Mouse (Mus musculus) MEL (cell line): ENCODE measurements around the gene Myh6. TPM values are rescaled to one million over a fixed set of nuclear protein-coding genes. Genes with fewer than 3 reads are reported as not detected.

Experiments
- DNase-seq: peaks from one replicate; pipeline ENCODE4 v3.0.0; 2011; ENCODE audit warnings: low read depth, low spot score
- H3K27ac ChIP-seq: 2 replicates; pipeline ENCODE4 v1.5.1; 2012; ENCODE audit warnings: low read depth, mild to moderate bottlenecking, control low read depth, low read length, moderate library complexity; ENCODE audit not compliant: control insufficient read depth
- H3K27me3 ChIP-seq, 2 experiments: fragments of 150-350 bp in 1 of 2; sonication (generic) in 1 of 2; 2 replicates each; pipeline ENCODE4 v1.6.1; 2012; ENCODE audit warnings: low read length in 2 of 2, mild to moderate bottlenecking in 2 of 2, improper control_type of control experiment in 1 of 2, moderate library complexity in 1 of 2; ENCODE audit not compliant: insufficient read depth in 2 of 2, control insufficient read depth in 1 of 2
- H3K36me3 ChIP-seq, 2 experiments: 2 replicates each; pipeline ENCODE4 v1.6.1; 2012 to 2014; ENCODE audit warnings: low read length in 2 of 2, improper control_type of control experiment in 1 of 2, inconsistent platforms in 1 of 2, mild to moderate bottlenecking in 1 of 2; ENCODE audit not compliant: insufficient read depth in 2 of 2, control insufficient read depth in 1 of 2
- H3K4me1 ChIP-seq, 2 experiments: fragments of 150-350 bp in 1 of 2; sonication (generic) in 1 of 2; 2 replicates each; pipeline ENCODE4 v1.6.1; 2012; ENCODE audit warnings: low read length in 2 of 2, improper control_type of control experiment in 1 of 2, mild to moderate bottlenecking in 1 of 2; ENCODE audit not compliant: insufficient read depth in 2 of 2, control insufficient read depth in 1 of 2
- H3K4me3 ChIP-seq, 2 experiments: fragments of 150-350 bp in 1 of 2; sonication (generic) in 1 of 2; 2 replicates each; pipeline ENCODE4 v1.5.1; 2012; ENCODE audit warnings: low read depth in 2 of 2, low read length in 2 of 2, mild to moderate bottlenecking in 2 of 2, moderate library complexity in 2 of 2, control low read depth in 1 of 2, improper control_type of control experiment in 1 of 2; ENCODE audit not compliant: control insufficient read depth in 1 of 2, insufficient read depth in 1 of 2
- H3K79me2 ChIP-seq: 2 replicates; pipeline ENCODE4 v1.6.1; 2012; ENCODE audit warnings: mild to moderate bottlenecking, low read length, moderate library complexity; ENCODE audit not compliant: control insufficient read depth, poor library complexity, insufficient read depth
- H3K9ac ChIP-seq: 2 replicates; pipeline ENCODE4 v1.6.1; 2012; ENCODE audit warnings: low read depth, mild to moderate bottlenecking, control low read depth, low read length, moderate library complexity; ENCODE audit not compliant: control insufficient read depth, poor library complexity, severe bottlenecking
- H3K9me3 ChIP-seq: fragments of 150-350 bp; sonication (generic); replicated peaks from 2 replicates; pipeline ENCODE4 v1.6.1; 2012; ENCODE audit warnings: mild to moderate bottlenecking, low read length, improper control_type of control experiment, moderate library complexity; ENCODE audit not compliant: insufficient read depth
- E2F4 ChIP-seq: IDR thresholded peaks from 2 replicates; pipeline ENCODE4 v1.6.1; 2011; ENCODE audit warnings: low read depth, low read length, improper control_type of control experiment, borderline replicate concordance
- GABPA ChIP-seq: IDR thresholded peaks from 2 replicates; pipeline ENCODE4 v1.6.1; 2012; ENCODE audit warnings: low read depth, mild to moderate bottlenecking, inconsistent platforms, low read length, improper control_type of control experiment, moderate library complexity
- HCFC1 ChIP-seq: IDR thresholded peaks from 2 replicates; pipeline ENCODE4 v1.6.1; 2012; ENCODE audit warnings: low read depth, mild to moderate bottlenecking, inconsistent platforms, low read length, improper control_type of control experiment, moderate library complexity
- KAT2A ChIP-seq: conservative IDR thresholded peaks from 2 replicates; pipeline ENCODE4 v1.6.1; 2012; ENCODE audit warnings: low read depth, low read length, improper control_type of control experiment, inconsistent platforms
- MAFK ChIP-seq: IDR thresholded peaks from 2 replicates; pipeline ENCODE4 v1.6.1; 2011; ENCODE audit warnings: low read depth, mild to moderate bottlenecking, low read length, improper control_type of control experiment, borderline replicate concordance
- MAZ ChIP-seq: IDR thresholded peaks from 2 replicates; pipeline ENCODE4 v1.6.1; 2012; ENCODE audit warnings: low read depth, mild to moderate bottlenecking, inconsistent platforms, low read length, improper control_type of control experiment
- MEF2A ChIP-seq: IDR thresholded peaks from 2 replicates; pipeline ENCODE4 v1.6.1; 2014; ENCODE audit warnings: low read depth, mild to moderate bottlenecking, inconsistent platforms, low read length, improper control_type of control experiment; ENCODE audit not compliant: poor library complexity, insufficient replicate concordance, severe bottlenecking; ENCODE audit errors: extremely low read depth
- MYC ChIP-seq: IDR thresholded peaks from 2 replicates; pipeline ENCODE4 v1.6.1; 2011; ENCODE audit warnings: low read depth, mild to moderate bottlenecking, low read length, improper control_type of control experiment, moderate library complexity
- NELFE ChIP-seq: IDR thresholded peaks from 2 replicates; pipeline ENCODE4 v1.6.1; 2011; ENCODE audit warnings: low read depth, low read length, improper control_type of control experiment
- POLR2AphosphoS2 ChIP-seq: IDR thresholded peaks from 2 replicates; pipeline ENCODE4 v1.6.1; 2011; ENCODE audit warnings: low read length, improper control_type of control experiment
- RCOR1 ChIP-seq: IDR thresholded peaks from 2 replicates; pipeline ENCODE4 v1.6.1; 2012; ENCODE audit warnings: low read depth, mild to moderate bottlenecking, inconsistent platforms, low read length, improper control_type of control experiment
- SMC3 ChIP-seq: IDR thresholded peaks from 2 replicates; pipeline ENCODE4 v1.6.1; 2011; ENCODE audit warnings: low read depth, low read length, improper control_type of control experiment
- TBP ChIP-seq: IDR thresholded peaks from 2 replicates; pipeline ENCODE4 v1.8.0; 2011; ENCODE audit warnings: low read depth, low read length, improper control_type of control experiment
- UBTF ChIP-seq: IDR thresholded peaks from 2 replicates; pipeline ENCODE4 v1.6.1; 2012; ENCODE audit warnings: low read depth, mild to moderate bottlenecking, inconsistent platforms, low read length, improper control_type of control experiment, moderate library complexity, borderline replicate concordance; ENCODE audit not compliant: insufficient read depth
- USF1 ChIP-seq: IDR thresholded peaks from 2 replicates; pipeline ENCODE4 v1.6.1; 2014; ENCODE audit warnings: low read depth, mild to moderate bottlenecking, inconsistent platforms, low read length, improper control_type of control experiment, moderate library complexity
- ZC3H11A ChIP-seq: IDR thresholded peaks from 2 replicates; pipeline ENCODE4 v1.6.1; 2012; ENCODE audit warnings: low read depth, mild to moderate bottlenecking, inconsistent platforms, low read length, improper control_type of control experiment
- ZKSCAN1 ChIP-seq: IDR thresholded peaks from 2 replicates; pipeline ENCODE4 v1.6.1; 2012; ENCODE audit warnings: low read depth, mild to moderate bottlenecking, inconsistent platforms, low read length, improper control_type of control experiment, moderate library complexity
- polyA plus RNA-seq, 2 experiments: library from polyadenylated mRNA; stranded (reverse) in 1 of 2; unstranded in 1 of 2; fragments of >175 nt in 1 of 2; fragments of >200 nt in 1 of 2; gene quantifications; 2 replicates each; pipeline versions ENCODE4 v1.2.1 to v1.2.4; 2012; ENCODE audit warnings: low replicate concordance in 2 of 2, low read depth in 1 of 2; ENCODE audit not compliant: insufficient read length in 2 of 2, insufficient read depth in 1 of 2, missing spikeins in 1 of 2
- total RNA-seq: library from RNA; depleted of rRNA; stranded (reverse); fragments of 300-350 nt; gene quantifications from 2 replicates; pipeline ENCODE4 v1.2.3, GENCODE M21; 2012

Myh6 gene
- total and polyA plus RNA-seq, 3 experiments, result not detected

DNA sequence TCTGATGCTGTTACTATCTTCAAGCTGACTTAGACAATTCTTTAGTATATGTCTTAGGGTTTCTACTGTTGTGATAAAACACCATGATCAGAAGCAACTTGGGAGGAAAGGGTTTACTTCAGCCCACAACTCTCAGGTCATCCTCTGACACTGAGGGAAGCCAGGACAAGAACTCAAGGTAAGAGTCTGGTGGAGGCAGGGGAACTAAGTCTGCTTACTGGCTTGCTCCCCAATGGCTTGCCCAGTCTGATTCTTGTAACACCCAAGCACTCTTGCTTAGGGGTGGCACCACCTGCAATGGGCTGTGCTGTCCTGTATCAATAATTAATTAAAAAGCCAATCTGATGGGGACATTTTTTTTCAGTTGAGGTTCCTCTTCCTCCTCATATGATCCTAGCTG is 32.0 kb upstream of the Myh6 start:
- peaks cover 2% of the 10 kb centered on the region in 2 experiments for H3K27me3 ChIP-seq
- H3K27ac ChIP-seq, result no peak overlapping the region
- H3K4me1 ChIP-seq, result peaks cover 2 to 17% of the 10 kb centered on the region in 2 experiments; a peak in 3 of 4 replicates
- H3K4me3 ChIP-seq, result no peak overlapping the region
- H3K9ac ChIP-seq, result no peak overlapping the region
- no peaks in the 10 kb centered on the region; the same call in 1 of the 2 replicates for H3K79me2 ChIP-seq
- H3K9me3 ChIP-seq, result no peaks in the 10 kb centered on the region
- TF ChIP-seq GABPA (no peak), TBP (no peak), ZC3H11A (no peak), USF1 (no peak), MAFK (no peak), MYC (no peak), NELFE (no peak), MAZ (no peak), HCFC1 (no peak), UBTF (no peak), ZKSCAN1 (no peak), MEF2A (no peak), E2F4 (no peak), KAT2A (no peak), RCOR1 (no peak), POLR2AphosphoS2 (no peak)
- no peak for DNase-seq
- H3K36me3 ChIP-seq, result peaks cover 0 to 7% of the 10 kb centered on the region in 2 experiments; a peak in 2 of 4 replicates

DNA sequence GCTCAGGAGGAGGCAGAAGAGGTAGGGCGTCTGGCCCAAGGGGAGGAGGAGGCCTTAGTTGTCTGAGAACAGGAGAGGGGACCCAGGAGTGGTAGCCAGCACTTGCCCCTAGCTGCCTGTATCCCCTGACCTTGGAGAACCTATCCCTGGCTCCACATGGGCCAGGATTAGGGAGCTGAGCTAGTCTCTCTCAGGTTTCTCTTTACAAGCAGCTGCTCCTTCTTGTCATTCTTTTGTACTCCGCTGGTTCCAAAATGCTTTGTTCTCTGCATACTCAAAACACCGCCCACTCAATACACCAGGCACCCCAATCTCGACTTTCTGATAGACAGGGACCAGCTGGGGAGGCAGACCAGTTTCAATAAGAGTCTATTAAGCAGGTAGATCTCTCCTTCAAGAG is 30.6 kb upstream of the Myh6 start:
- Histone ChIP-seq H3K4me1 (peaks cover 0 to 4% of the 10 kb centered on the region in 2 experiments; a peak in 2 of 4 replicates), H3K9me3 (no peaks in the 10 kb centered on the region), H3K27me3 (peaks cover 2% of the 10 kb centered on the region in 2 experiments), H3K79me2 (no peaks in the 10 kb centered on the region; the same call in 1 of the 2 replicates), H3K36me3 (peaks cover 0 to 2% of the 10 kb centered on the region in 2 experiments; a peak in 1 of 4 replicates), H3K9ac (no peak overlapping the region), H3K4me3 (no peak overlapping the region), H3K27ac (no peak overlapping the region)
- DNase-seq, result no peak
- TF ChIP-seq SMC3, result no peak
